Mouse (Mus musculus) C2C12 (cell line): ENCODE data around the gene A3galt2.

Source experiments
- CEBPB ChIP-seq: IDR thresholded peaks from one replicate; pipeline ENCODE4 v1.6.1; 2011; ENCODE audit warnings: low read depth, mild to moderate bottlenecking, control low read depth, moderate library complexity
- CTCF ChIP-seq: IDR thresholded peaks from one replicate; pipeline ENCODE4 v1.5.1; 2011; ENCODE audit not compliant: control insufficient read depth, insufficient read depth, insufficient read length
- FOSL1 ChIP-seq: IDR thresholded peaks from one replicate; pipeline ENCODE4 v1.8.0; 2011; ENCODE audit warnings: mild to moderate bottlenecking, low read length; ENCODE audit not compliant: poor library complexity, insufficient read depth, severe bottlenecking
- MAX ChIP-seq: IDR thresholded peaks from one replicate; pipeline ENCODE4 v1.6.1; 2011; ENCODE audit warnings: mild to moderate bottlenecking, control low read depth
- MYOD1 ChIP-seq: IDR thresholded peaks from one replicate; pipeline ENCODE4 v1.6.1; 2011; ENCODE audit warnings: low read depth; ENCODE audit not compliant: control insufficient read depth, insufficient read length
- MYOG ChIP-seq: IDR thresholded peaks from one replicate; pipeline ENCODE4 v1.6.1; 2011; ENCODE audit not compliant: control insufficient read depth, insufficient read length; ENCODE audit errors: extremely low read depth
- USF1 ChIP-seq: IDR thresholded peaks from one replicate; pipeline ENCODE4 v1.6.1; 2011; ENCODE audit warnings: low read depth, mild to moderate bottlenecking, control low read depth, moderate library complexity

DNA sequence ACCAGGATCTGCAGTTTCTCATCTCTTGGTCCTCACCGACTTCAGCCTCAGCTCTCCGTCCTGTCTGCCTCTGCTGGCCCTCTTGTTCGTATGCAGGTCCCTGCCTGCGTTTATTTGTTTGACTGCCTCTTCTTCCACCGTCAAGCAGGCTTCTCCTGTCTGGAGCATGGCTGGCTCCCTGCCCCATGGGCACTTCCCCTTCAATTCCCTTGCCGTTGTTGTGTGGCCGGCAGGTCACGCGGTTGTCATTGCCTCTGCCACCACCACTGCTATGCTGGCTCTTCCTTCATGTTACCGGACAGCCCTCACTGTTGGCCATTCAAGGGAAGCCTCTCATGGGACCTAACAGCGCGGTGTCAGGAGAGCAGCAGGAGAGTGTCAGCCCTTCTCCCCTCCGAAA, 13.0 kb downstream of the A3galt2 start:
- TF ChIP-seq CTCF: no peak
- no peak for TF ChIP-seq MAX
- TF ChIP-seq MYOD1: no peak
- no peak for TF ChIP-seq USF1
- no peak for TF ChIP-seq MYOG
- TF ChIP-seq CEBPB: no peak
- TF ChIP-seq FOSL1: no peak
